Mouse (Mus musculus) thymus, adult 2 months (tissue): ENCODE measurements around the gene 2010111I01Rik. TPM values are rescaled to one million over a fixed set of nuclear protein-coding genes. Genes with fewer than 3 reads are reported as not detected.

ENCODE experiments used
- DNase-seq: peaks from one replicate; pipeline ENCODE4 v3.0.0; 2021
- H3K27ac ChIP-seq: fragments of 200-500 bp; 2 replicates; pipeline ENCODE4 v1.5.1; 2012; ENCODE audit warnings: low read length, control low read depth; ENCODE audit not compliant: control insufficient read depth, insufficient read depth
- H3K27me3 ChIP-seq: fragments of 200-500 bp; 2 replicates; pipeline ENCODE4 v1.6.1; 2012; ENCODE audit warnings: mild to moderate bottlenecking, low read length, moderate library complexity, mixed read lengths; ENCODE audit not compliant: control insufficient read depth, insufficient read depth
- H3K36me3 ChIP-seq: fragments of 200-500 bp; 2 replicates; pipeline ENCODE4 v1.6.1; 2012; ENCODE audit warnings: mild to moderate bottlenecking, low read length, moderate library complexity; ENCODE audit not compliant: control insufficient read depth, insufficient read depth
- H3K4me1 ChIP-seq: fragments of 200-500 bp; replicated peaks from 2 replicates; pipeline ENCODE4 v1.6.1; 2012; ENCODE audit warnings: low read length; ENCODE audit not compliant: control insufficient read depth, insufficient read depth
- H3K4me3 ChIP-seq: fragments of 200-500 bp; 2 replicates; pipeline ENCODE4 v1.5.1; 2012; ENCODE audit warnings: mild to moderate bottlenecking, low read length, control low read depth, moderate library complexity; ENCODE audit not compliant: control insufficient read depth, insufficient read depth
- CTCF ChIP-seq: fragments of 200-500 bp; IDR thresholded peaks from 2 replicates; pipeline ENCODE4 v1.5.1; 2012; ENCODE audit warnings: mild to moderate bottlenecking, control low read depth, low read length, moderate library complexity, borderline replicate concordance; ENCODE audit not compliant: control insufficient read depth, poor library complexity, insufficient read depth; ENCODE audit errors: extremely low read depth
- POLR2A ChIP-seq: fragments of 200-500 bp; IDR thresholded peaks from 2 replicates; pipeline ENCODE4 v1.6.1; 2012; ENCODE audit warnings: mild to moderate bottlenecking, low read length, control low read depth, moderate library complexity; ENCODE audit not compliant: control insufficient read depth, poor library complexity, insufficient read depth; ENCODE audit errors: extremely low read depth
- WGBS: fragments of 180-500 bp; shearing (Covaris S2); methylation state at CpG from one replicate; pipeline ENCODE4 v1.1.7; 2018; 5-methylcytosine and 5-hydroxymethylcytosine counted together
- polyA plus RNA-seq: library from polyadenylated mRNA; depleted of rRNA; stranded (reverse); fragments of >200 nt; gene quantifications from 2 replicates; pipeline ENCODE4 v1.2.3, GENCODE M21; 2012

The 2010111I01Rik gene
- polyA plus RNA-seq, 1 experiment, result 61.4 TPM

DNA sequence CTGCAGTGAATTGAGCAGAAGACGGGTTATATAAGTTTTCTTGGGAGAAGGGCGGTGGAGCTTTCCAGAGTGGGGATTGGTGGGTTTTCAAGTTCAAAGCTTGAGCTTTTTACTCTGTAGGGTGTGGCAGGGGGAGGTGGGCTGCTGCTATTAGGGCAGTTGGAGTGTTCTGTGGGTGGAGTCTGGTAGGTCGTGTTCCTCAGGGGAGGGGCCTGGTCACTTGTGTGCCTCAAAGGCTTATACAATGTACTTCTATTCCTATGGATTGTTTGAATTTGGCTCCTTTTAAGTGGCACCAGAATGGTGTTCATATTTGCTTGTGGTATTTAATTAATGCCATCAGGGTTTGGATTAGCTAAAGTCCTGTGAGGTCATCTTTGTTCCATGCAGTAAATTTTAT, 12.6 kb upstream of the 2010111I01Rik start:
- no peaks in the 10 kb centered on the region for H3K27me3 ChIP-seq
- H3K4me1 ChIP-seq, result peaks cover 4% of the 10 kb centered on the region
- DNase-seq, result no peak
- TF ChIP-seq CTCF (no peak), POLR2A (no peak)
- 63% methylated on average over 3 of the region's 3 CpGs for WGBS
- H3K27ac ChIP-seq, result no peak overlapping the region
- no peak overlapping the region for H3K4me3 ChIP-seq
- H3K36me3 ChIP-seq, result no peaks in the 10 kb centered on the region

DNA sequence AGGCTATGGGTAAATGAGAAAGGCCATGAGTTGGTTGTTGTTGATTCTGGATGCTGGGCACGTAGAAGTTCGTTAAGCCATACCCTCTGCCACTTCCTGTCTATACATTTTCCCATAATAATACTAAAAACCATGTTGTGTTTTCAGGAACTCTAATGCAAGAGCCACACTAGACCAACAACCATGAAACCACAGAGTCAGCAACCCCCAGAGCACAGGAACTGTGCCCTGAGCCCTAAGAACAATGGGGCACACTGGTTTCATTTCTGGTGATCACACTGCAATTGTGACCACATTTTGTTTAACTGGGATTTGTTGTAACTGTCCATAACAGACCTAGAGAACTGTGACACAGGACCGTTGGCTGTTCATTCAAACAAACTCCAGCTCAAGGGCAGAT, 12.1 kb upstream of the 2010111I01Rik start:
- Histone ChIP-seq H3K27me3 (no peaks in the 10 kb centered on the region), H3K27ac (no peak overlapping the region), H3K4me3 (no peak overlapping the region), H3K36me3 (no peaks in the 10 kb centered on the region), H3K4me1 (peaks cover 4% of the 10 kb centered on the region)
- DNase-seq, result no peak
- 10% methylated on average over 3 of the region's 3 CpGs for WGBS
- no peak for TF ChIP-seq CTCF
- no peak for TF ChIP-seq POLR2A

DNA sequence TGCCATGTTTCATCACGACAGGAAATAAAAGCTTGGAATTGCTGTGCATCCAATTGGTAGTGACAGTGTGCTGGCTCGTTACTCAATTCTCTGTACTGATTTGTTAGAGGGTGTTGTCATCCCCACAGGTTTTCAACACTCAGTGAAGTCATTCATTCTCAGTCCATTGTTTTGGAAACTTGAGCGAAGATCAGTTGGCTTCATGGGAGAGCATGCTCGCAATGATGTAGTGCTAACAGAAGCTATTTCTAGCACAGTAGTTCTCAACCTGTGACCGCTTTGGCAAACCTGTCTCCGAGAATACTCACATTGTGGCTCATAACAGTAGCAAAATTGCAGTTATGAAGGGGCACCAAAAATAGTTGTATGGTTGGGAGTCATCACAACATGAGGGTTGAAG, 8.7 kb upstream of the 2010111I01Rik start:
- H3K4me1 ChIP-seq, result peaks cover 4% of the 10 kb centered on the region
- H3K27me3 ChIP-seq, result no peaks in the 10 kb centered on the region
- no peak for TF ChIP-seq POLR2A
- TF ChIP-seq CTCF, result no peak
- no peaks in the 10 kb centered on the region for H3K36me3 ChIP-seq
- no peak overlapping the region for H3K4me3 ChIP-seq
- no peak overlapping the region for H3K27ac ChIP-seq
- WGBS, result 97% methylated on average over 6 of the region's 6 CpGs
- no peak for DNase-seq

DNA sequence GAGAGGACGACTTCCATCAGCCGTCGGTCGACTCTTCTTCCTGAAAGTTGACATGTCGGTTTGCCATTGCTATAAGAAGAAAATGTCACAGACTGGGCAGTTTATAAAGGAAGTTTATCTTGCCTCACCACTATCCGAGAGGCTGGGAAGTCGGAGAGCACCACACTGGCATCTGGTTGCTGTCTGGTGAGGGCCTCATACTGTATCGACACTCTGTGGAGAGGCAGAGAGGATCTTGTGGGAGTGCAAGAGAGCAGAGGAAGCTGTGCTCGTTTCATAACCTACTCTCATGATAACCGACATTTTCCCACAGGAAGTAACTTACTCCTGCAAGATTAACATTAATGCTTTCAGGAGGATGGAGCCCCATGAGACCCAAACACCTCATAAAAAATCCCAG, 7.9 kb upstream of the 2010111I01Rik start:
- 23% methylated on average over 10 of the region's 10 CpGs for WGBS

DNA sequence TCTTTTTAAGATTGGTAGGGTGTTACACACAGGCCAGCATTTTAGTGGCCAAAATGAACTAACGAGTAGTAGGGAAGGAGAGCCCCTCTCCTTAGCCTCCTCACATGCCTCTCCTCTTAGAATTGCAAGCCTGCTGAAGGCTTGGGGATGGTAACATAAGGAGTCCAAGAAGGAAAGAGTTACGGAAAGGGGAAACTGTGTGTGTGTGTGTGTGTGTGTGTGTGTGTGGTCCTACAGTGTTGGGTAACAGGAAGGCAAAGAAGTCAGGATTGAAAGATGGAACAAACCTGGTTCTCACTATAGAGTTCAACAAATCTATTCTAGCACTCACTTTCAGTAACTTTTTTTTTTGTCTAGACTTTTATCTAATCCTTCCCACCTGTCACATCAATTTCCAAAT, 1.3 kb upstream of the 2010111I01Rik start:
- WGBS, result 88% methylated on average over 2 of the region's 2 CpGs
- H3K36me3 ChIP-seq, result no peaks in the 10 kb centered on the region
- DNase-seq, result no peak
- H3K4me3 ChIP-seq, result no peak overlapping the region
- no peaks in the 10 kb centered on the region for H3K27me3 ChIP-seq
- TF ChIP-seq POLR2A (no peak), CTCF (no peak)
- H3K27ac ChIP-seq, result no peak overlapping the region
- H3K4me1 ChIP-seq, result no peaks in the 10 kb centered on the region

More for the DNA sequence above, 7.9 kb upstream of the 2010111I01Rik start:
- Histone ChIP-seq H3K27ac (no peak overlapping the region), H3K4me1 (peaks cover 4% of the 10 kb centered on the region), H3K4me3 (no peak overlapping the region), H3K36me3 (no peaks in the 10 kb centered on the region), H3K27me3 (no peaks in the 10 kb centered on the region)
- no peak for TF ChIP-seq POLR2A
- TF ChIP-seq CTCF, result no peak
- no peak for DNase-seq

DNA sequence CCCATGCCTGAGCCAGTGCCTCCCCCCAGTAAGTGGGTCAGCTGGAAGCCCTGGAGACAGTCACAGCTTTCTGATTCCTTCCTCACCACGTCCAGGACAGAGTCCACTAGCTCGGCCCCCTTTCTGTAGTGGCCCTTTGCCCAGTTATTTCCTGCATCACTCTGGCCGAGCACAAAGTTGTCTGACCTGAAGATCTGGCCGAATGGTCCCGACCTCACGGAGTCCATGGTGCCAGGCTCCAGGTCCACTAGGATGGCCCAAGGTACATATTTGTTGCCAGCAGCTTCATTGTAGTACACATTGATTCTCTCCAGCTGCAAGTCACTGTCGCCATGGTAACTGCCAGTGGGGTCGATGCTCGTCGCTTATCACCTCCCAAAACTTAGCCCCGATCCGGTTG, 3.5 kb downstream of the 2010111I01Rik start:
- TF ChIP-seq CTCF (no peak), POLR2A (no peak)
- no peak for DNase-seq
- Histone ChIP-seq H3K4me3 (no peak overlapping the region), H3K27ac (no peak overlapping the region), H3K4me1 (no peaks in the 10 kb centered on the region), H3K36me3 (no peaks in the 10 kb centered on the region), H3K27me3 (no peaks in the 10 kb centered on the region)
- WGBS, result 98% methylated on average over 12 of the region's 12 CpGs
